Mouse (Mus musculus) common myeloid progenitor, adult 5-6 weeks (primary cell): ENCODE results near the gene Crym. TPM values are rescaled to one million over a fixed set of nuclear protein-coding genes. Genes with fewer than 3 reads are reported as not detected.

Source experiments
- ATAC-seq: replicated peaks from 2 replicates; pipeline ENCODE4 v1.8.0; 2016; ENCODE audit warnings: low read depth, mild to moderate bottlenecking, moderate TSS enrichment, inconsistent platforms; ENCODE audit not compliant: poor library complexity, severe bottlenecking
- total RNA-seq: library from RNA; stranded (forward); fragments of 200-1000, 187-1606 nt; gene quantifications from 2 replicates; pipeline ENCODE4 v1.2.3, GENCODE M21; 2017

Crym gene
- total RNA-seq, 1 experiment from 2014 or later = not detected

DNA sequence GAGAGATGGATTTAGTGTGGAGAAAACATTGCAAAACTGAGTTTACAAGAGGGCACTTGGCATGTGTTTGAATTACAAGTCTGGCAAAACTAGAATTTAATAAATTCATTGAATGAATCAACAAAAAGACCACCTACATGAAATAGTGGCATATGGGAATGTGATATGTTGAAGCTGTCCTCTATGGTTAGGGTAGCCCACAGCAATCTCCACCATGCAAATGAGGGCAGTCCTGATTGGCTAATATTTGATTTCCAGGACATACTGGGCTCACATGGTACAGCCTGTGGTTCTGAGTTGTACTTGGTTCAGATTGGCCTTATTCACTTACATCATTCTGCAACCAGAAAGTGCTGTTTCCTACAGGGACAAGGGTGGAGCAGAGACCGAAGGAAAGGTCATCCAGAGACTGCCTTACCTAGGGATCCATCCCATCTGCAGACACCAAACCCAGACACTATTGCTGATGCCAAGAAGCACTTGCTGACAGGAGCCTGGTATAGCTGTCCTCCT lies 29.7 kb downstream of the Crym start:
- no peak for ATAC-seq

DNA sequence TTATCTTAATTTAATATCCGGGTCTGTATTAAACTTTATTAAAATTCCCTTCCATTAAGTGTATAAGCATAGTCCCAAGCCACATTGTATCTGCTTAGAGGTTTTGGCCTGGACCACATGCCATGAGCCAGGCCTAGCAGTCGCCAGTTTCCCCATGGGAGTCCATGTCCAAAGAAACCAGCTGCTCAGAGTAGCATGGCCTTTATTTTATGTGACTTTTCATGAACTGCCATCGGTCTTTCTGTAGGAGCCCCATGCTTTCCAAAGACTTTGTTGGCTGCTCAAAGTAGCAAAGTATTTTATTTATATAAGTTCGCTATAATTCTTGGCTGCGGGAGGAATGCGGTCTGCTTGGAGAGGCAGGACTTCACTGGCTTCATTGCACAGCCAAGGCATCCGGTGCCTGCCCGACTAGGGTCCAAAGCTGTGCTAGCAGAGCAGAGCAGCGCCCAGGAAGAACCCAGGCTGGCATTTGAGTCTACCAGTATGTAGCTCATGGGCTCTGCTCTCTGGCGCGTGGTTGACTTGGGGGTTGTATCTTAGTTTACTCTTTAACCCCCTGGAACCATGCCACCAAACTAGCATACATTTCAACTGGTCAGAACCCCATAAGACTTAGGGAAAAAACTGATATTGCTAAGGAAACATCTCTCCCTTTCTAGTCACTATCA lies 38.2 kb downstream of the Crym start:
- no peak for ATAC-seq

DNA sequence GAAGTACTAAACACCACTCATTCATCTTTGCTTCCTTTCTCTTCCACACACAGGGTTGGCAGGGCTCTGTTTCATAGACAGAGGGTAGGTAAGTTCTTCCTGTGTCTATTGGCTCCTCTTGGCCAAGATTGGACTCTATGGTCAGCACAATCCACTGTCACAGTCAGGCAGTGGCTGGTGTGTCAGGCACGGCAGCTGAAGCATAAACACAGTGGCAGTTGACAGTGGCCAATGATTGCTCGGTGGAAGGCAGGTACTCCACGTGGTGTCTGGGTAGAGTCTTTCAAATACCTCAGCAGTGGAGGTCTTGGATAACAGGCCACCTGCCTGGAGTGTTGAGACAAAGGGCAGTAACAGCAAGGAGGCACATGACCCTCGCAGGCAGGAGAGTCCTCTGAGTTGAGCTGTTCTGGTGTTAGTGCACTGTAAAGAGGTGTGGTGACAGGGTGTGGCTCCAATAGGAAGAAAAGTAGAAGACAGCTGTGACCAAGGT lies 43.7 kb downstream of the Crym start:
- ATAC-seq = no peak

- ATAC-seq = no peak
Measured at GRCm38 (mm10) chr7:120157575-120158061, 44.3 kb downstream of the Crym start.

GRCm38 (mm10) chr7:120156841-120157409 lies 45.0 kb downstream of the Crym start:
- ATAC-seq = no peak

- ATAC-seq = no peak
Measured at GRCm38 (mm10) chr7:120150898-120151297, 51.0 kb downstream of the Crym start.

GRCm38 (mm10) chr7:120150257-120150656 lies 51.7 kb downstream of the Crym start:
- no peak for ATAC-seq

- ATAC-seq = no peak
Measured at GRCm38 (mm10) chr7:120145191-120145590, 56.7 kb downstream of the Crym start, which contains the start of gene Zp2. TSS of gene Zp2 (minus strand) at chr7:120145291.

DNA sequence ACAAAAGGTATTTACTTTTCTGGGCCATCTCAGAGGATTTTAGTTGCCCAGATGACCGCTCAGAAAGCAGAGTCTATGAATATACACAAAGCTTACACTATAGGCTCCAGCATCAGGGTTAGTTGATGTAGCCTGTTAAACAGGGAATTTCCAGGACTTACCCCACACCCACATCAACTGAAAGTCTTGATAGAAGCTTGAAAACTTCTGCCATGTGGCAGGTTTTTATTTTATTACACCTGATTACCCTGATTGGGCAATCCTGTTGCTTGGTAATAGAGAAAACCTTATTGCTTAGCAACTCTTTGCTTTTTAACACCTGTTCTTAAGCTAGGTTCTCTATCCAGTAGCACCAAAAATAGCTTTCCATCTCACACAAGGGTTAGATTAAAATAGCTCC lies 59.2 kb downstream of the Crym start:
- ATAC-seq = no peak

Other genes starting within 250 kb of the Crym start
- gene Dnah3, start 106.8 kb downstream of the Crym start, total RNA-seq = not detected in 2 replicates
- gene Tmem159, start 99.8 kb downstream of the Crym start, total RNA-seq = 3.6 and 5.9 TPM in 2 replicates
- gene Zp2, start 56.8 kb downstream of the Crym start, total RNA-seq = not detected in 2 replicates
- gene Anks4b, start 28.3 kb downstream of the Crym start, total RNA-seq = not detected in 2 replicates
- not detected in 2 replicates for gene Abca14, start 1.9 kb upstream of the Crym start, total RNA-seq
- not detected in 2 replicates for gene Abca15, start 126.6 kb upstream of the Crym start, total RNA-seq
- not detected in 2 replicates for gene Abca16, start 207.5 kb upstream of the Crym start, total RNA-seq